Mouse (Mus musculus): ENCODE measurements at regions not wholly inside any gene's neighbourhood (a gene's known extent, or its start where the extent isn't known, plus 50 kb on each side); places are given as distances from the start of the nearest gene placed in this dataset.

GRCm38 (mm10) chr13:91334283-91334682 is 110.5 kb upstream of the Atg10 start:
- TF ChIP-seq CTCF (IDR thresholded peaks at IDR 0.05; ENCODE audit: low read depth, low read length) (no peak), POLR2A (IDR thresholded peaks at IDR 0.05; ENCODE audit: extremely low read depth, insufficient read depth, low read length) (no peak)
